Comparison of ENCODE assay signal across 29 mouse cellular contexts in the genomic region with DNA sequence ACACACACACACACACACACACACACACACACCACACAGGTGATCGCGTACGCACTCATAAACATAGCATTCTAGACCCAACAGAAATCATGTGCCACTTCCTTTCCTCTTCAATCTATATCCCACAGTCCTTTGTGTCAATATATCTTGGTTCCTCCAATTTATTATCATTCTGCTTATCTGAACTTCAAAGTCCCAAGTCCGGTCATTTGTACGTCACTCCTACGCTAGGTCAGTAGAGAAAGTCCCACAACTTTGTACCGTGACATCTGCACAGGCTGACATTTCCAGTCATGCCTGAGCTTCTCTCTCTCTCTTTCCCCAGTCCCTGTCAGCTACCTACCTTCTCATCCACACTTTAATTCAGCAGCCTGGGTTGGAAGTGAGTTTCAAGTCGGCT. TPM values are rescaled to one million over a fixed set of nuclear protein-coding genes. Genes with fewer than 3 reads are reported as not detected.
A peak's percentile ranks its signal among the peaks of the same experiment; 100 is the strongest.
DNase-seq lines count a peak whose midpoint lies in the region; ATAC-seq and TF ChIP-seq lines count a peak whose summit lies in the region.
"Had no signal": no experiment of that assay in that cellular context is flagged by ENCODE, and none has a peak within 500 bp of the region (broad histone marks: within the 10 kb centered on the region; RNA-seq: fewer than 3 reads in every experiment).

No protein-coding gene starts in this region.

- no peaks in the 10 kb centered on the region for H3K79me2 ChIP-seq in liver, adult 2 months (ENCODE audit: control insufficient read depth, insufficient read depth, low read length)

- no peak for ATAC-seq in liver, embryonic 11.5 days (replicated peaks; ENCODE audit: low FRiP score)
- peak; percentile 62 for ATAC-seq in intestine, embryonic 15.5 days
- peak; percentile 75 for ATAC-seq in intestine, postnatal 0 days
- no peak for ATAC-seq in heart, embryonic 11.5 days (replicated peaks; ENCODE audit: insufficient number of reproducible peaks, low FRiP score, low TSS enrichment)
- ATAC-seq: activated CD4-positive, CD25-positive, alpha-beta regulatory T cell, adult 4 months; CD4-positive, CD25-positive, alpha-beta regulatory T cell, adult 4 months; forebrain, embryonic 14.5 days; forebrain, embryonic 16.5 days; Patski had no signal

- no peak overlapping the region for H3K9ac ChIP-seq in liver, adult 2 months (ENCODE audit: low read depth, low read length)
- no peak overlapping the region for H3K9ac ChIP-seq in liver, embryonic 11.5 days (ENCODE audit: low read depth, low read length)
- no peak overlapping the region for H3K9ac ChIP-seq in intestine, embryonic 15.5 days
- H3K9ac ChIP-seq in intestine, postnatal 0 days (ENCODE audit: low read depth, low read length), result no peak overlapping the region
- no peak overlapping the region for H3K9ac ChIP-seq in heart, embryonic 11.5 days (ENCODE audit: low read depth, low read length)
- H3K9ac ChIP-seq: embryonic facial prominence, embryonic 13.5 days; embryonic facial prominence, embryonic 15.5 days; forebrain, embryonic 12.5 days had no signal

- H3K9me3 ChIP-seq in liver, embryonic 11.5 days (ENCODE audit: control insufficient read depth, low read length), result no peaks in the 10 kb centered on the region
- no peaks in the 10 kb centered on the region for H3K9me3 ChIP-seq in intestine, embryonic 15.5 days
- H3K9me3 ChIP-seq in intestine, postnatal 0 days (ENCODE audit: control insufficient read depth), result no peaks in the 10 kb centered on the region
- H3K9me3 ChIP-seq in heart, embryonic 11.5 days (replicated peaks; ENCODE audit: control insufficient read depth, low read length), result no peaks in the 10 kb centered on the region
- H3K9me3 ChIP-seq: embryonic facial prominence, embryonic 13.5 days; embryonic facial prominence, embryonic 15.5 days; forebrain, embryonic 10.5 days; forebrain, embryonic 12.5 days; G1E had no signal

- WGBS in liver, adult 2 months, result 46% methylated on average over 8 of the region's 8 CpGs
- 72% methylated on average over 8 of the region's 8 CpGs for WGBS in liver, embryonic 11.5 days
- WGBS in intestine, embryonic 15.5 days, result 74% methylated on average over 8 of the region's 8 CpGs
- 51% methylated on average over 8 of the region's 8 CpGs for WGBS in intestine, postnatal 0 days
- WGBS in heart, embryonic 11.5 days (ENCODE audit: insufficient replicate concordance), result 81% methylated on average over 8 of the region's 8 CpGs

- no peaks in the 10 kb centered on the region for H3K36me3 ChIP-seq in liver, adult 2 months (ENCODE audit: control insufficient read depth, insufficient read depth, low read length)
- H3K36me3 ChIP-seq in liver, embryonic 11.5 days (ENCODE audit: control insufficient read depth, insufficient read depth, low read length), result no peaks in the 10 kb centered on the region
- H3K36me3 ChIP-seq in intestine, embryonic 15.5 days, result no peaks in the 10 kb centered on the region
- no peaks in the 10 kb centered on the region for H3K36me3 ChIP-seq in intestine, postnatal 0 days (ENCODE audit: control insufficient read depth, insufficient read depth)
- H3K36me3 ChIP-seq in heart, embryonic 11.5 days (ENCODE audit: control insufficient read depth, insufficient read depth, low read length), result no peaks in the 10 kb centered on the region
- H3K36me3 ChIP-seq: embryonic facial prominence, embryonic 13.5 days; embryonic facial prominence, embryonic 15.5 days; forebrain, embryonic 10.5 days; forebrain, embryonic 12.5 days; G1E had no signal

- TF ChIP-seq POLR2A in liver, adult 2 months (IDR thresholded peaks at IDR 0.05; ENCODE audit: extremely low read depth, insufficient read depth, low read length), result no peak

- no peak for TF ChIP-seq CTCF in liver, adult 2 months (IDR thresholded peaks at IDR 0.05; ENCODE audit: low read depth, low read length)
- no peak for TF ChIP-seq CTCF in intestine, postnatal 0 days (IDR thresholded peaks at IDR 0.05; ENCODE audit: low read depth)

- H3K4me3 ChIP-seq in liver, adult 2 months (ENCODE audit: insufficient read depth, low read depth, low read length), result no peak overlapping the region
- no peak overlapping the region for H3K4me3 ChIP-seq in liver, embryonic 11.5 days (ENCODE audit: low read depth, low read length)
- H3K4me3 ChIP-seq in intestine, embryonic 15.5 days (replicated peaks), result no peak overlapping the region
- no peak overlapping the region for H3K4me3 ChIP-seq in intestine, postnatal 0 days (ENCODE audit: low read depth, low read length)
- no peak overlapping the region for H3K4me3 ChIP-seq in heart, embryonic 11.5 days (ENCODE audit: low read depth, low read length)
- H3K4me3 ChIP-seq: embryonic facial prominence, embryonic 13.5 days; embryonic facial prominence, embryonic 15.5 days; erythroblast, embryonic 14.5 days; forebrain, embryonic 10.5 days; forebrain, embryonic 12.5 days had no signal

- DNase-seq in liver, adult 2 months (ENCODE audit: extremely low read depth, low read depth, low spot score), result peak; percentile 95
- DNase-seq in liver, embryonic 11.5 days (ENCODE audit: low spot score), result no peak
- no peak for DNase-seq in c-Kit-positive CD71-positive TER-119-positive erythroid progenitor cells, embryonic 14.5 days (ENCODE audit: low spot score)
- DNase-seq: adrenal gland, adult 8-10 months; adrenal gland, postnatal 14 days; adrenal gland, postnatal 36 days; B cell, adult 2 months; cerebellum, adult 11 months; cerebellum, adult 18-20 months; cerebellum, adult 8-10 months; cerebellum, adult 9-11 months; cerebellum, postnatal 14 days; cerebellum, postnatal 36 days; embryo, embryonic 11 days had no signal

- no peak overlapping the region for H3K4me2 ChIP-seq in liver, embryonic 11.5 days
- H3K4me2 ChIP-seq in intestine, embryonic 15.5 days (replicated peaks), result no peak overlapping the region
- no peak overlapping the region for H3K4me2 ChIP-seq in intestine, postnatal 0 days (replicated peaks; ENCODE audit: low read depth)
- H3K4me2 ChIP-seq in heart, embryonic 11.5 days, result no peak overlapping the region
- H3K4me2 ChIP-seq: embryonic facial prominence, embryonic 13.5 days; embryonic facial prominence, embryonic 15.5 days; forebrain, embryonic 12.5 days had no signal

- H3K27me3 ChIP-seq in liver, adult 2 months (ENCODE audit: control insufficient read depth, insufficient read depth, low read length), result no peaks in the 10 kb centered on the region
- H3K27me3 ChIP-seq in liver, embryonic 11.5 days (replicated peaks; ENCODE audit: control insufficient read depth, insufficient read depth, low read length), result no peaks in the 10 kb centered on the region
- H3K27me3 ChIP-seq in intestine, embryonic 15.5 days (replicated peaks), result no peaks in the 10 kb centered on the region
- no peaks in the 10 kb centered on the region for H3K27me3 ChIP-seq in intestine, postnatal 0 days (replicated peaks; ENCODE audit: control insufficient read depth, insufficient read depth, low read length)
- no peaks in the 10 kb centered on the region for H3K27me3 ChIP-seq in heart, embryonic 11.5 days (ENCODE audit: control insufficient read depth, insufficient read depth, low read length)
- H3K27me3 ChIP-seq: embryonic facial prominence, embryonic 13.5 days; embryonic facial prominence, embryonic 15.5 days; forebrain, embryonic 12.5 days; Patski had no signal

- peaks cover 11% of the 10 kb centered on the region for H3K4me1 ChIP-seq in liver, adult 2 months (ENCODE audit: control insufficient read depth, insufficient read depth, low read length)
- no peaks in the 10 kb centered on the region for H3K4me1 ChIP-seq in liver, embryonic 11.5 days (replicated peaks; ENCODE audit: control insufficient read depth, insufficient read depth, low read length)
- H3K4me1 ChIP-seq in intestine, embryonic 15.5 days (replicated peaks), result peaks cover 8% of the 10 kb centered on the region; the same call in 1 of the 2 replicates
- H3K4me1 ChIP-seq in intestine, postnatal 0 days (replicated peaks; ENCODE audit: control insufficient read depth, insufficient read depth, low read length), result peaks cover 8% of the 10 kb centered on the region; the same call in 1 of the 2 replicates
- H3K4me1 ChIP-seq in heart, embryonic 11.5 days (ENCODE audit: control insufficient read depth, insufficient read depth, low read length), result 0 out of 2 replicates have a peak, but pooled peaks cover 5% of the 10 kb centered on the region
- H3K4me1 ChIP-seq: embryonic facial prominence, embryonic 13.5 days; embryonic facial prominence, embryonic 15.5 days; forebrain, embryonic 12.5 days had no signal

- H3K27ac ChIP-seq in liver, adult 2 months (replicated peaks; ENCODE audit: insufficient read depth, low read depth, low read length), result peak overlapping the region; percentile 63
- H3K27ac ChIP-seq in liver, embryonic 11.5 days (ENCODE audit: low read depth, low read length), result no peak overlapping the region
- no peak overlapping the region for H3K27ac ChIP-seq in intestine, embryonic 15.5 days
- peak overlapping the region; percentile 65 for H3K27ac ChIP-seq in intestine, postnatal 0 days (ENCODE audit: low read depth, low read length)
- H3K27ac ChIP-seq in heart, embryonic 11.5 days (ENCODE audit: low read depth, low read length), result no peak overlapping the region
- H3K27ac ChIP-seq: embryonic facial prominence, embryonic 13.5 days; embryonic facial prominence, embryonic 15.5 days; forebrain, embryonic 10.5 days; forebrain, embryonic 12.5 days had no signal

RNA-seq across cellular contexts. Expression of a gene that starts 17.2 kb away (rescaled TPM):
- 19.7 and 20.8 TPM in 2 replicates for total RNA-seq in liver, adult 2 months (2014; rRNA removed)
- polyA plus RNA-seq in liver, adult 2 months (2012; rRNA removed), result 14.7 and 17.0 TPM in 2 replicates
- polyA plus RNA-seq in liver, embryonic 11.5 days (2014; fragmentation: Nextera tagmentation; extraction: Ambion mirVana), result 4.4 and 4.8 TPM in 2 replicates
- polyA plus RNA-seq in intestine, embryonic 15.5 days (2015; fragmentation: Nextera tagmentation; extraction: Ambion mirVana), result 10.5 and 10.9 TPM in 2 replicates
- 40.5 and 40.8 TPM in 2 replicates for polyA plus RNA-seq in intestine, postnatal 0 days (2015; fragmentation: Nextera tagmentation; extraction: Ambion mirVana)
- 8.1 and 9.2 TPM in 2 replicates for polyA plus RNA-seq in heart, embryonic 11.5 days (2014; fragmentation: Nextera tagmentation; extraction: Ambion mirVana)
- polyA plus RNA-seq: erythroblast, embryonic 14.5 days had no signal

RNA-seq across cellular contexts. Expression of a gene that starts 49.6 kb away (rescaled TPM):
- total RNA-seq in liver, adult 2 months (2014; rRNA removed), result 2.2 and 3.2 TPM in 2 replicates
- polyA plus RNA-seq in liver, adult 2 months (2012; rRNA removed), result 2.4 and 2.7 TPM in 2 replicates
- polyA plus RNA-seq in liver, embryonic 11.5 days (2014; fragmentation: Nextera tagmentation; extraction: Ambion mirVana), result 0.51 TPM in 1 of 2 replicates, not detected in the other
- polyA plus RNA-seq in intestine, embryonic 15.5 days (2015; fragmentation: Nextera tagmentation; extraction: Ambion mirVana), result 1.2 and 1.7 TPM in 2 replicates
- polyA plus RNA-seq in intestine, postnatal 0 days (2015; fragmentation: Nextera tagmentation; extraction: Ambion mirVana), result 6.5 and 8.0 TPM in 2 replicates
- 0.63 TPM in 1 of 2 replicates, not detected in the other for polyA plus RNA-seq in heart, embryonic 11.5 days (2014; fragmentation: Nextera tagmentation; extraction: Ambion mirVana)
- polyA plus RNA-seq: embryonic facial prominence, embryonic 11.5 days; embryonic facial prominence, embryonic 13.5 days; erythroblast, embryonic 14.5 days; forebrain, embryonic 12.5 days; forebrain, embryonic 14.5 days; G1E had no signal

Comparison
In these comparisons a context has a peak if more than half of its experiments do, and no peak if none do; other contexts are left out.
1. H3K27ac ChIP-seq: peak in liver, adult 2 months (single experiment) and intestine, postnatal 0 days (single experiment); none in liver, embryonic 11.5 days (single experiment), intestine, embryonic 15.5 days (single experiment) and heart, embryonic 11.5 days (single experiment).
2. ATAC-seq: peak in intestine, embryonic 15.5 days (single experiment) and intestine, postnatal 0 days (single experiment); none in liver, embryonic 11.5 days (single experiment) and heart, embryonic 11.5 days (single experiment).